Mouse (Mus musculus) olfactory bulb, adult 2 months (tissue): ENCODE data around the gene Pld5.

Source experiments
- CTCF ChIP-seq: fragments of 200-500 bp; IDR thresholded peaks from 2 replicates; pipeline ENCODE4 v1.5.1; 2012; ENCODE audit warnings: low read depth, mild to moderate bottlenecking, low read length, moderate library complexity; ENCODE audit not compliant: insufficient read depth
- POLR2A ChIP-seq: fragments of 200-500 bp; IDR thresholded peaks from 2 replicates; pipeline ENCODE4 v1.6.1; 2012; ENCODE audit warnings: mild to moderate bottlenecking, low read depth, low read length, moderate library complexity; ENCODE audit not compliant: insufficient read depth

- TF ChIP-seq CTCF (no peak), POLR2A (no peak)
These were observed 77.9 kb downstream of the Pld5 start for GRCm38 (mm10) chr1:176197036-176197766.
